In genomic region chr7:74683979-74684378, GRCm38 (mm10) we compare ENCODE assay signal across 13 mouse cellular contexts.
DNase-seq lines count a peak whose midpoint lies in the region; ATAC-seq and TF ChIP-seq lines count a peak whose summit lies in the region.
"Had no signal": no experiment of that assay in that cellular context is flagged by ENCODE, and none has a peak within 500 bp of the region (broad histone marks: within the 10 kb centered on the region; RNA-seq: fewer than 3 reads in every experiment).

No protein-coding gene starts in this region.

- peak; percentile 35 to 78 for DNase-seq in heart, adult 18-20 months
- peak; percentile 57 for DNase-seq in CD4-positive helper T cell, adult 2 months (ENCODE audit: low read depth, low spot score)
- peak; percentile 16 for DNase-seq in lung, embryonic 14.5 days
- DNase-seq in frontal cortex, postnatal 25 days (ENCODE audit: low spot score in 2 of 2) = no peak
- no peak for DNase-seq in layer of hippocampus, adult 2 months (ENCODE audit: low spot score in 2 of 2)
- DNase-seq in adipocyte (ENCODE audit: low spot score) = no peak
- DNase-seq: cerebellum, adult 11-12 months; thymus, postnatal 14 days had no signal

- no peaks in the 10 kb centered on the region for H3K36me3 ChIP-seq in heart, embryonic 12.5 days
- H3K36me3 ChIP-seq in lung, embryonic 14.5 days (ENCODE audit: insufficient read depth) = no peaks in the 10 kb centered on the region
- H3K36me3 ChIP-seq: embryonic facial prominence, embryonic 15.5 days; neural tube, embryonic 12.5 days had no signal

- no peaks in the 10 kb centered on the region for H3K4me1 ChIP-seq in heart, embryonic 12.5 days (replicated peaks)
- no peaks in the 10 kb centered on the region for H3K4me1 ChIP-seq in lung, embryonic 14.5 days (ENCODE audit: insufficient read depth)
- H3K4me1 ChIP-seq: embryonic facial prominence, embryonic 15.5 days had no signal

- no peak for ATAC-seq in heart, embryonic 12.5 days (ENCODE audit: insufficient number of reproducible peaks, low FRiP score)
- ATAC-seq in common myeloid progenitor, adult 5-6 weeks (replicated peaks; ENCODE audit: low read depth, poor library complexity, severe bottlenecking) = peak; percentile 95
- ATAC-seq in lung, embryonic 14.5 days (ENCODE audit: insufficient read depth) = no peak

- no peak overlapping the region for H3K9ac ChIP-seq in heart, embryonic 12.5 days
- H3K9ac ChIP-seq in lung, embryonic 14.5 days = no peak overlapping the region
- H3K9ac ChIP-seq: embryonic facial prominence, embryonic 15.5 days; neural tube, embryonic 12.5 days had no signal

- WGBS in heart, embryonic 12.5 days = 66% methylated on average over 2 of the region's 2 CpGs
- WGBS in lung, embryonic 14.5 days = 63% methylated on average over 2 of the region's 2 CpGs

- no peak overlapping the region for H3K4me2 ChIP-seq in heart, embryonic 12.5 days
- H3K4me2 ChIP-seq in lung, embryonic 14.5 days = no peak overlapping the region
- H3K4me2 ChIP-seq: embryonic facial prominence, embryonic 15.5 days; neural tube, embryonic 12.5 days had no signal

- H3K27me3 ChIP-seq in heart, embryonic 12.5 days (replicated peaks) = no peaks in the 10 kb centered on the region
- no peaks in the 10 kb centered on the region for H3K27me3 ChIP-seq in lung, embryonic 14.5 days (ENCODE audit: insufficient read depth, low read length)
- H3K27me3 ChIP-seq: embryonic facial prominence, embryonic 15.5 days; neural tube, embryonic 12.5 days had no signal

- no peak overlapping the region for H3K4me3 ChIP-seq in heart, embryonic 12.5 days
- H3K4me3 ChIP-seq in lung, embryonic 14.5 days (ENCODE audit: low read depth, low read length) = no peak overlapping the region
- no peak overlapping the region for H3K4me3 ChIP-seq in layer of hippocampus, adult 2 months
- H3K4me3 ChIP-seq: embryonic facial prominence, embryonic 15.5 days; left cerebral cortex, adult 2 months; neural tube, embryonic 12.5 days had no signal

- H3K9me3 ChIP-seq in heart, embryonic 12.5 days (replicated peaks) = no peaks in the 10 kb centered on the region
- H3K9me3 ChIP-seq in lung, embryonic 14.5 days (ENCODE audit: low read depth, low read length) = no peaks in the 10 kb centered on the region
- H3K9me3 ChIP-seq: embryonic facial prominence, embryonic 15.5 days; neural tube, embryonic 12.5 days had no signal

- H3K27ac ChIP-seq in heart, embryonic 12.5 days (ENCODE audit: poor library complexity, severe bottlenecking) = no peak overlapping the region
- H3K27ac ChIP-seq in lung, embryonic 14.5 days (ENCODE audit: low read depth) = no peak overlapping the region
- no peak overlapping the region for H3K27ac ChIP-seq in layer of hippocampus, adult 2 months
- H3K27ac ChIP-seq: embryonic facial prominence, embryonic 15.5 days; left cerebral cortex, adult 2 months; neural tube, embryonic 12.5 days had no signal

- TF ChIP-seq CTCF in lung, embryonic 14.5 days (IDR thresholded peaks at IDR 0.05; ENCODE audit: low read depth) = no peak
- TF ChIP-seq CTCF in layer of hippocampus, adult 2 months (conservative IDR thresholded peaks at IDR 0.05) = no peak

Comparison
In these comparisons a context has a peak if more than half of its experiments do, and no peak if none do; other contexts are left out.
1. DNase-seq: peak in heart, adult 18-20 months (2 of 2), CD4-positive helper T cell, adult 2 months (single experiment) and lung, embryonic 14.5 days (single experiment); none in frontal cortex, postnatal 25 days (0 of 2), layer of hippocampus, adult 2 months (0 of 2) and adipocyte (single experiment).